Mouse (Mus musculus) thymus, postnatal 10 days (tissue): Measurements from ENCODE around the gene Anks1.

Experiments used
- DNase-seq, 2 experiments: peaks; one replicate each; pipeline ENCODE4 v3.0.0; 2021; ENCODE audit warnings: low spot score in 2 of 2

Gene Anks1

DNA sequence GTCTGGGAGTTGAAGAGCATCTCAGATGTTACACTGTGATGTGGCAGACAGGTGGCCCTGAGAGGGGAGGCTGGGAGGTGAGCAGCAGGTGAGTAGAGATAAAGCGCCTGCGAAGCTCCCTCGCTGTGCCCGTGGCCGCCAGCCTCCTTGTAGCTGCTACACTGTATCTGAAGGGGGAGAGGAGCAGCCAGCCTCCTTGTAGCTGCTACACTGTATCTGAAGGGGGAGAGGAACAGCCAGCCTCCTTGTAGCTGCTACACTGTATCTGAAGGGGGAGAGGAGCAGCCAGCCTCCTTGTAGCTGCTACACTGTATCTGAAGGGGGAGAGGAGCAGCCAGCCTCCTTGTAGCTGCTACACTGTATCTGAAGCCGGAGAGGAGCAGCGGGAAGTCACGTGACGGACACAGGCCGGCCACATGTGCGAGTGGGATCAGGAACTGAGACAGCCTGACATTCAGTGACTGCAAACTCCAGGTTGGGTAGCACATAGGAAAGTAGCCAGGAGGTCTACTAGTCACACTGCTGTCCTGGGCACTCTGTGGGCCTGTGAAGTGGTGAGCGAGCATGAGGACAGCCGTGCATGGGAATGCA, 90.7 kb downstream of the Anks1 start:
- DNase-seq: peak in 1 of 2 experiments; percentile 30

GRCm38 (mm10) chr17:28000389-28000788, 91.3 kb downstream of the Anks1 start:
- DNase-seq: no peak

DNA sequence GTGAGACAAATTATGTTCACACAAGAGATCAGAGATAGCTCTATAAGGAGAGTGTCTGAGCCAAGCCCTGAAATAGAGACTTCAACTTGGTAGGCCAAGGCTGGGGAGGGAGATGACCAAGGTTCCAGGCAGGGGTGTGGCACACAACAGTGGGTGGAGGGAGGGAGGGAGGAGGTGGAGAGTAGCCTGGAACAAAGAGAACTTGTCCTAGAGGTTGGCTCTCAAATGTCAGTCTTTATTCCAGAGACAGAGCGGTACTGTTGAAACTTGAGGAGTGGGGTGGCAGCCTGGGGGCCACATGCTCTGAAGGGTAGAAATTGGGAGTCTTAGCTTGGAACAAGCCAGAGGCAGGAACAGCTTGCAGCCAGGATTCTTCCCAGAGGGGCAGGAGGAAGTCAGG, 91.7 kb downstream of the Anks1 start:
- DNase-seq: no peak

DNA sequence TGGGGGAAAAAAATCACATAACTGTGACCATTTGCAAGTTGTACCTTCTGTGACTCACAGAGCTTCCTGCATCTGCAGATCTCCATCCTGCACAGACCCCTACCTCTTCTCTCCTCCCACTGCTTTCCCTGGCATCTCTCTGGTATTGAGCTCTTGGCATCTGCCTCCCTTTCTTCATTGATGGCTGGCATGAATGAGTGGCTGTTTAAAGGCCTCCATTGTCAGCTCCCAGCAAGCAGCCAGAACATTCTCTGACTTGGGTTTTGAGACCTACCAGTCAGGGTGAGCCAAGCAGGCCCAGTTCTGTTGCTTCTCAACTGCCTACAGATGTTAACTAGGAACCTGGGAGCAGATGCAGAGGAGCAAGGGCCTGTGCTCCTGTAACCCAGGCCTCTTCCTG, 96.3 kb downstream of the Anks1 start:
- DNase-seq: no peak

DNA sequence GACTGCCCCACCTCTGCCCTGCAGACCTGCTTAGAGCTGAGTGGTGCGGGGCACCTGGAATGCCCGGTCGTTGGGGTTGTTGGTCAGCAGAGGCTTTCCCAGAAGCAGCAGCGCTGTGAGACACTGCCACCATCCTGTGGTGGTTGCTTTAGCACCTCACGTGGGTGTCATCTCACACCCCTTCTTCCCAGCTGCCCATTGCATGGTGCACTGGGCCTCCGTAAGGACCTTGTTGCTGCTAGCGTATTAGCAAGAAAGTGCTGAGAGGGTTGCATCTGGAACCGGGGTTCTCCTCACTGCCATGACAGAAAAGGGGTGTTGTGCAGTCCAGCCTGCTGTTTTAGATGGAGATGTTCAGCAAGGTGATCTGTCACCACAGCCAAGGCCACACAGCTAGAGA, 97.1 kb downstream of the Anks1 start:
- DNase-seq: no peak

DNA sequence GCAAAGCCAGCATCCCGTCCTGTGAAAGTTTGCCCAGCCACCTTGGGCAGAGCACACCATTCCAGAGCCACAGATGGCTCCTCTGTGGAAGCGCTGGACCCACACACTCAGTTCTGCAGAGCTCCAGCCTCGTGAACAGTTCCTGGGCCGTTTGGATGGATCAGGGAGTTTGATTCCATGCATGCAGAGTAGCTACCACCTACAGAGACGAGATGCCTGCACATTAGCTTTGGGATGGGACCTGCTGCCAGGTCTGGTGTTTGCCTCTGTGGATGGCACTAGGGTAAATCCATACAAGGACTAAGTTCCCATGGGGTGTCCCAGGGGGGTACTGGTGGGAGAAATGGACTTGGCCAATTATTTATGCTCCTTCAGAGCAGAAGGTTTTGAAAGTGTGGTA, 97.5 kb downstream of the Anks1 start:
- no peak for DNase-seq

DNA sequence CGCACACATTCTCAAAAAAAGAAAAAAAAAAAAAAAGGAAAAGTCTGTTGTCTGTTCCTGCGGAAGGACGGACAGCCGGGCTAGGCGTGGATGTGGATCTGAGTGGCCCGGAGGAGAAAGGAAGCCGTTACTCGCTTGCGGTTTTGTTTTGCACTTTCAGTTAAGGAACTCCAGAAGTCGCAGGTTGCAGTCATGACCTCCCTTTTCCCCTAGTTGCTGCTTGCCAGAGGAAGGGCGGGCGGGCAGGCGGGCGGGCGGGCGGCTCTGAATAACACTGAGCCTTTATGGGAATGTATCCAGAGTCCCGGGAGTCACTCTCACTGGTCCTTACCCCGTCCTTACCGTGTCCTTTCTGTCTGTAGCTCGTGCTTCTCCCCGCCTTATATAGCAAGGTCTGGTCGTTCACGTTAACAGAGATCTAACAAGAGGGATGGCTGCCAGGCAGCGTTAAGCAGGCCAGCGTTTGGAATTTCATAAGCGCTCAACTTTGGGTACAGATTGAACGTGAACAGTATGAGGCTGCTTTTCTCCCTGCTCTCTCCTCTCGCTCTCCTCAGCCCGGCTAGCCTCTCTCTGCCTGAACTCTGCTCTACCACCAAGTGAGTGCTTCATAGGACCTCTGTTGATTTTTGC, 98.2 kb downstream of the Anks1 start:
- peak; percentile 64 to 67 for DNase-seq

- DNase-seq: peak; percentile 37 to 44
Observed at GRCm38 (mm10) chr17:28007857-28008564, 98.9 kb downstream of the Anks1 start.

DNA sequence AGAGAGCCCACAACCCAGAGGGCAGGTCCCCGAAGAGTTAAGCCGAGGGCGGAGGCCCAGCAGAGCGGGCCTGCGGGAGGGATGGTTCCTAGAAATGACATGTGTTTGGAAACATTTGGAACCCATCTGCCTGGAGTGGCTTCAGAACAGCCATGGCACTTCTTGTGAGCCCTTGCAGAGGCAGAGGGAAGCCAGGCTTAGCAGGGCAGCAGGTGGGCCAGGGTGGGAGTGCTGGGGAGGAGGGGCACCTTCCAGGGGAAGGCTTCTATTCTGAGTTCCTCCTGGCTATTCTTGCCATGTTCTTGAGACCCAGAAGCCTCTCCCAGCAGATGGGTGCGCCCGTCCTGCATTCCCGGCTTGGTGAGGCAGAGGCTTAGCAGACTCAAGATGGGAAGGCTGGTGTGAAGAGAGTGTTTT, 99.5 kb downstream of the Anks1 start:
- DNase-seq: peak; percentile 25 to 40

DNA sequence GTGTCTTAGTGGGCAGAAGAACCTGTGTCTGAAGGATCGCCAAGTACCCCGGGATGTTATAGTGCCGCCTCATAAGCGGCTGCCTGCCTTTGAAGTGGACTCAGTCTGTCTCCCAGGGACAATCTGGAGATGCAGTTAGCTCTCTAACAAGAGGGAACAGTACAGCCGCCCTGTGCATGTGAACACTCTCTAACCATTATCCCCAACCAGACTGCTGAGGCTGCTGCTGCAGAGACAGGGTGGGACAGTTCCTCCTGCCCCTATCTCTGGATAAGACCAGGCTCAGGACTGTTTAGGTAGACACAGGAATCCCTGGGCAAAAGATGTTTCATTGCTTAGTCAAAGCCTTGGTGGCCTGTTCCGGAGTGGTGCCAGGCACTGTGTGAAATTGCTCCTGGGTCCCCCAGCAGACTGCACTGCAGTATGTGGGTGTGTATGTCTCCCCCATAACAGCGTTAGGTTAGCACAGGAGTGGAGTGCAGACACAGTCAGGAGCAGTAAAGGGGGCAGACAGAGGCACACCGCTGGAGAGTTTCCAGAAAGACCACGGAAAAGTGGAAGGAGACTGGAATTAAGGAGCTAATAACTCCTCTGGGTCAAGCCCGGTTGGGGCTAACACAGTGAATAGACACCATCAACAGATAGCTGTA, 100.1 kb downstream of the Anks1 start:
- DNase-seq: peak in 1 of 2 experiments; percentile 41

GRCm38 (mm10) chr17:28009716-28010114, 100.6 kb downstream of the Anks1 start:
- no peak for DNase-seq

GRCm38 (mm10) chr17:28010925-28011324, 101.8 kb downstream of the Anks1 start:
- DNase-seq: no peak

- no peak for DNase-seq
Observed at GRCm38 (mm10) chr17:28012851-28013250, 103.7 kb downstream of the Anks1 start.

DNA sequence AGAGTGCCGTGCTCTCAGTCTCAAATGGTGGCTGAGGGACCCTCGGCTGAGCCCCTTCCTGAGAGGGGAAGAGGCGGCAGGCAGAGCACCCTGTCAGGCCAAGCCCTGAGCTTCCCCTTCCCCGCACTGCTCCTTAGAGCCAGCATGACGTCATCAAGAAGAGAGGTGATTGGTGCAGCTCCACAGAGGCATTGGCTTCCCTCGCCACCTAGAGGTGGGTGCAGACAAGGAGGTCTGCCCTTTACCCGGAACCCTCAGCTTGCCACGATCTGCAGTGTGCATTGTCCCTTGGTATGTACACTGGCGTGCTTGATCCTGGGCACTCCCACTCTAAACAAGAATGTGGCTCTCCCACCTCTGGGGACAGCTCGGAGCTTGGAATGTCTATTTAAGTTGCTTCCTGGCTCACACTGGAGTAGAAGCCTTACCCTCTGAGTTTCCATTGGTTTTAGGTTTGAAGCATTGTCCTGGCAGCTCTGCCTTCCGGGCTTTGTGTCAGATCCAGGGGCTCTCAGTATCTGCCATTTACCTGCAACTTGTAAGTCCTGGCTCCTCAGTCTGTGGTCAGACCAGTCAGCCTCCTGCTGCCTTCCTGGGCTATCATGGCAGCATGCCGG, 104.3 kb downstream of the Anks1 start:
- peak; percentile 87 to 92 for DNase-seq

GRCm38 (mm10) chr17:28014449-28014848, 105.3 kb downstream of the Anks1 start:
- DNase-seq: no peak

- no peak for DNase-seq
Observed at GRCm38 (mm10) chr17:28015068-28015730, 106.1 kb downstream of the Anks1 start.

DNA sequence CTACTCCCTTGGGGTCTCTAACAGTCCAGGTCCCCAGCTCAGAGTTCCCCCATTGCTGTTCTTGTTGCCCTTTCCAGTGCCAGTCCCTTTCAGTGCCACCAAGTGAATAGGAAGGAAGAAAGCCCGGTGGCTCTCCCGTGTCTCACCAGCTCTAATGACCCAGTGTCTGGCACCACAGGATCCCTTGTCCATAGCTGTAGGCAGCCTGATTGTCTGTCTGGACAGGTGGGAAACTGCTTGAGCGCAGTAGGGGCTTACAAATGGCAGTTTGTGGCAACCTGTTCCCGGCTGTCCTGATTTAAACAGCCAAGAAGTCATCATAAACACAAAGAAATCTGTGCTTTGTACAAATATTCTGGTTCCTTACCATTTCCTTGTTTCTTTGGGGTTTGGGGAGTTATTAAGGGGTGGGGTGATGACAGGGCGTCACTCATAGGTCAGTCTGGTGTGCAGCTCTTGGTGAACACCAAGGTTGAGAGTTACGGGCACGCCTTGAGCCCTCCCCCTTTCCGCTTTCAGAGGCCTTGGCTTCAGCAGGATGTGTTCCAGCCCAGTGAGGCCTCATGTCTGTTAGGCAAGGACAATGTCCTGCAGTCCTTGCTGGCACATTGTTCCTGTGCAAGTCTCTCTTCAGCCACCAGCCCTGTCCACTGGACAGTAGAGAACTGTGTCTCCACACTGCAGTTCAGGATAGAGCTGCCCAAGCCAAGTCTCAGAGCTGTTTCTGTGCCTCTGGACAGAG, 107.1 kb downstream of the Anks1 start:
- no peak for DNase-seq

- DNase-seq: no peak
Observed at GRCm38 (mm10) chr17:28018344-28018743, 109.2 kb downstream of the Anks1 start.

DNA sequence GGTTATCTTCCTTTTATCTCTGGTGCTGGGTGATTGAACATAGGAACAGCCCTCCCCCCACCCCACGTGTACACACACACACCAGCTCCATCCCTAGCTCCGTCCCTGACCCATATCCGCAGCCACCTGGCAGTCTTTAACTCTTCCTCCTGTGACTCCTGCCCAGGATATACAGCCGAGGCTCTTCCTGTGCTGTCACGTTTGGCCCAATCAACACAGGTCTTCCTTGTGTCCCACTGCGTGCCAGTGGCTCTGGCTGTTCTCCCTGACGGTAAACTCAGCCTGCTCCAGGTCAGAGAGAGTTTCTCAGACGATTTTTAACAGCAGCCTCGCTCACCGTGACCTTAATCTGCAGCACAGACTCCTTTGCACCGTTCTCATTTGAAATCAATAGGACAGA, 109.7 kb downstream of the Anks1 start:
- DNase-seq: no peak

DNA sequence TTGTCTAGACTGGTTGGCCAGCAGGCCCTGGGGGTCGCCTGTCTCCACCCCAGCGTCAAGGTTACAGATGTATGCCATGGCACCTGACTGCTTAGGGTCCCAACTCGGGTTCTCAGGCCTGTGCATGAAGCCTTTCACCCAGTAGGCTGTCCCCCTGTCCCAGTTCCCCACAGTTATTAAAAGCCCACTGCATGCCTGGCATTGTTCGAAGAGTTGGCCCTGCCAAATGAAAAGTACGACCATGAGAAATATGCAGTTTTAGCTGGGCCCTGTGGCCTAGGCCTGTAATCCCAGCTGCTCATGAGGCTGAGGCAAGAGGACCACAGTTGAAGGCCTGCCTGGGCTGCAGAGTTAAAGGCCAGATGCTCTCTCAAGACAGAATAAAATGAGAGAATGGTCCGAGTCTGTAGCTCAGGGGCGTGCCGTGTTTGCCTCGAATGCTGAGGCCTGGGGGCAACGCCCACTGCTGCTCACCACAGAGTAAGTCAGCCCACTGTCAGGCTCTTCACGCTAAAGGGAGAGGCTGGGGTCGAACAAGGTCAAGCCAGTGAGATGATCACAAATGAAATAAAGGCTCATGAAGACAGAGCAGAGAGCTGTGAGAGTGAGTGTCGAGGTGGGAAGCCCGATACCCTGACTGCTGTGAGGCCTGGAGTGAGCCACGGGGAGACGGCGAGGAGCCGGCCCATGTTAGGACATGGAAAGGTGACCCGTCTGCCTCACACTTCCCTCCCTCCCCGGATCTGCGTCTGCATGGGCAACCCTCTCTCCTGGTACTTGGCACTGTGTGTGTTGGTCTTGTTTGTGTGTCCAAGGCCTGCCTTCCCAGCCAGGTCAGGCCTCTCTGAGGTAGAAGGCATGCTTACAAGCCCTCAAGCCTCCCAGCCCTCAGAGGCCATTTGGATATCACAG, 110.9 kb downstream of the Anks1 start:
- DNase-seq: no peak
